Mouse (Mus musculus): ENCODE data around the gene Stim2. TPM values are rescaled to one million over a fixed set of nuclear protein-coding genes. Genes with fewer than 3 reads are reported as not detected.

Gene Stim2
- polyA plus RNA-seq, 1 experiment from 2014 or later: 29.4 TPM

- H3K36me3 ChIP-seq: no peaks in the 10 kb centered on the region
Observed at GRCm38 (mm10) chr5:53967560-53967959, 30.7 kb upstream of the Stim2 start.

DNA sequence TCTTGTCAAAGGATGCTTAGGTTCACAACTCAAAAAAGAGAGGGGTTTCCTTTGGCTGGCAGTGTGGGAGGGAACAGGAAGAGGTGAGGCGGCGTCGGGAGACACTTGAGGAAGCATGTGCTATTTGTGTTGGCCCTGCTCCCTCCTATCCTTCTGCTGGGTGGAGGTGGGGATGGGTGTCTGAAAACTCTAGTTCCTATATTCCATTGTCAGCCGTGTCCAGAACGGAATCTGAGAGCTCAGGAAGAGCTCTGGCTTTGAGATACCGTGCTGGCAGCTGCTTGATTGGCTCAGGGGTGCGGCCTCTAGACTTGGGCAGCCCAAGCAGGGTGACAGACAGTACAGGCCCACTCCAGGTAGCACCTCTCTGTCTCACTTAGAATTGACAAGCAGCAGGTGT lies 28.1 kb upstream of the Stim2 start:
- Histone ChIP-seq H3K27me3 (no peaks in the 10 kb centered on the region), H3K4me1 (replicated peaks) (no peaks in the 10 kb centered on the region), H3K27ac (replicated peaks) (no peak overlapping the region), H3K9ac (no peak overlapping the region), H3K9me3 (no peaks in the 10 kb centered on the region), H3K4me3 (no peak overlapping the region), H3K36me3 (no peaks in the 10 kb centered on the region), H3K4me2 (no peak overlapping the region)
- no peak for ATAC-seq (ENCODE audit: low FRiP score, low read depth)
- WGBS: 86% methylated on average over 7 of the region's 7 CpGs

More at GRCm38 (mm10) chr5:53967560-53967959, 30.7 kb upstream of the Stim2 start:
- Histone ChIP-seq H3K4me3 (no peak overlapping the region), H3K9me3 (no peaks in the 10 kb centered on the region), H3K4me2 (no peak overlapping the region), H3K4me1 (replicated peaks) (no peaks in the 10 kb centered on the region), H3K9ac (no peak overlapping the region), H3K27ac (replicated peaks) (no peak overlapping the region), H3K27me3 (no peaks in the 10 kb centered on the region)
- ATAC-seq (ENCODE audit: low FRiP score, low read depth): no peak
- 99% methylated on average over 2 of the region's 2 CpGs for WGBS

GRCm38 (mm10) chr5:53971201-53971600 lies 27.1 kb upstream of the Stim2 start:
- Histone ChIP-seq H3K9ac (no peak overlapping the region), H3K27ac (replicated peaks) (no peak overlapping the region), H3K9me3 (no peaks in the 10 kb centered on the region), H3K4me1 (replicated peaks) (no peaks in the 10 kb centered on the region), H3K4me3 (no peak overlapping the region), H3K4me2 (no peak overlapping the region), H3K36me3 (no peaks in the 10 kb centered on the region), H3K27me3 (no peaks in the 10 kb centered on the region)
- 78% methylated on average over 4 of the region's 4 CpGs for WGBS
- ATAC-seq (ENCODE audit: low FRiP score, low read depth): no peak

GRCm38 (mm10) chr5:53972905-53973304 lies 25.4 kb upstream of the Stim2 start:
- Histone ChIP-seq H3K9me3 (no peaks in the 10 kb centered on the region), H3K36me3 (no peaks in the 10 kb centered on the region), H3K27ac (replicated peaks) (no peak overlapping the region), H3K4me3 (no peak overlapping the region), H3K4me1 (replicated peaks) (no peaks in the 10 kb centered on the region), H3K4me2 (no peak overlapping the region), H3K27me3 (no peaks in the 10 kb centered on the region), H3K9ac (no peak overlapping the region)
- WGBS: 56% methylated on average over 4 of the region's 4 CpGs
- ATAC-seq (ENCODE audit: low FRiP score, low read depth): no peak

DNA sequence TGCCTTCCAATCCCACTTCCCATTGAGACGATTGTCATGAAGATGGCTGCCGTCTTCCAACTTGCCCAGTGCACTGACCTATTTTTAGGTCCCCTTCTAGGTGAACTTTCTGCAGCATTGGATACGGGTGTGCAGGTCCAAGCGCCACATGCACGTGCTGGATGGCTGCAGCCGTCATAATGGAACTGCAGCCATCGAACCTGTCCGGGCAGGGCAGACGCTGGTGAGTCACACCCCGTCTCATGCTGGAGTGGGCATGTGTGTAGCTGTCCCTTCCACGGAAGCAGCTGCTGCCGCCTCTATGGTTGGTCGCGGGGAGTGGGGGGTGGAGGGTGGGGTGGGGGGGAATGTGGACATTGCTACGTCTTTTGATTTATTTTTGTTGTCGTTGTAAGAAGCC lies 21.8 kb upstream of the Stim2 start:
- WGBS: 93% methylated on average over 16 of the region's 16 CpGs
- no peak overlapping the region for H3K4me2 ChIP-seq
- no peak overlapping the region for H3K9ac ChIP-seq
- no peaks in the 10 kb centered on the region for H3K4me1 ChIP-seq (replicated peaks)
- H3K4me3 ChIP-seq: no peak overlapping the region
- no peak for ATAC-seq (ENCODE audit: low FRiP score, low read depth)
- H3K36me3 ChIP-seq: no peaks in the 10 kb centered on the region
- H3K9me3 ChIP-seq: no peaks in the 10 kb centered on the region
- H3K27ac ChIP-seq (replicated peaks): no peak overlapping the region
- no peaks in the 10 kb centered on the region for H3K27me3 ChIP-seq

DNA sequence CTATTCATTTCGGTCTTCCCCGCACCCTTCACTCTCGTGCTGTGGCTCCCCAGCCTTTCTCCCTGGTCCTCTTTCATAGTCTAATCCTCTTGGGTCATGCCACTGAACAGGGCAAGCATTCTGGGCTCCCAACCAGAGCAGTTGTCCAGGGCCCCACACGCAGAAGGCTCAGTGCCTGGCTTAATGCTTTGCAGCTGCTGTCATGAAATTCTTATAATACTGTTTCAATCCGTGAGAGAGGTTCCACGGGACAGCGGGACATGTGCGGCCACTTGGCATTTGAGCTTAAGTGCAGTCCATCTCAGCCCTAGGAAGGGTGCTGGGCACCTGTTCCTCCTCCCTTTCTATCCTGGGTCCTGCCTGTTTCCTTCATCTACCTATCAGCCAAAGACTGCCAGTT lies 21.2 kb upstream of the Stim2 start:
- 83% methylated on average over 8 of the region's 8 CpGs for WGBS
- ATAC-seq (ENCODE audit: low FRiP score, low read depth): no peak

DNA sequence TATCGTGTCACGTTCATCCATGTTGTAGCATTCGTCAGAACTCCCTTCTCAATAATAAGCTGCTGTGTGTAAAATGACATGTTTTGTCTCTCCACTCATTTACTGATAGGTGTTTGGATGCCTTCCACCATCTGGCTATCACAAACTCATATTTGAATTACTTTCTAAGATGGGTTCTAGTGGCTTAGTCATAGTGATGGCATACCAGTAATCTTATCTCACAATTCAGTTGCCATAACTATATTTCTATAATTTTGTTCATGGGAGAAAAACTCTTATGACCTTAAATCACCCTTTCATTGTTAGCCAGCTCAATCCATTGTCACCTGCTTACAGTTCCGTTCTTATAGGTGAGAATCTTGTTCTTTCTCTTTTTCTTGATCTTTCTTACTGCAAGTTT lies 14.9 kb upstream of the Stim2 start:
- no peaks in the 10 kb centered on the region for H3K27me3 ChIP-seq
- H3K9me3 ChIP-seq: no peaks in the 10 kb centered on the region
- no peak overlapping the region for H3K4me2 ChIP-seq
- no peak overlapping the region for H3K9ac ChIP-seq
- no peak overlapping the region for H3K27ac ChIP-seq (replicated peaks)
- WGBS: 92% methylated on average over 4 of the region's 4 CpGs
- H3K4me3 ChIP-seq: no peak overlapping the region
- H3K4me1 ChIP-seq (replicated peaks): no peaks in the 10 kb centered on the region
- no peak for ATAC-seq (ENCODE audit: low FRiP score, low read depth)
- no peaks in the 10 kb centered on the region for H3K36me3 ChIP-seq

More for the DNA sequence above, 21.2 kb upstream of the Stim2 start:
- Histone ChIP-seq H3K9ac (no peak overlapping the region), H3K4me2 (no peak overlapping the region), H3K4me3 (no peak overlapping the region), H3K9me3 (no peaks in the 10 kb centered on the region), H3K27me3 (no peaks in the 10 kb centered on the region), H3K36me3 (no peaks in the 10 kb centered on the region), H3K27ac (replicated peaks) (no peak overlapping the region), H3K4me1 (replicated peaks) (no peaks in the 10 kb centered on the region)

DNA sequence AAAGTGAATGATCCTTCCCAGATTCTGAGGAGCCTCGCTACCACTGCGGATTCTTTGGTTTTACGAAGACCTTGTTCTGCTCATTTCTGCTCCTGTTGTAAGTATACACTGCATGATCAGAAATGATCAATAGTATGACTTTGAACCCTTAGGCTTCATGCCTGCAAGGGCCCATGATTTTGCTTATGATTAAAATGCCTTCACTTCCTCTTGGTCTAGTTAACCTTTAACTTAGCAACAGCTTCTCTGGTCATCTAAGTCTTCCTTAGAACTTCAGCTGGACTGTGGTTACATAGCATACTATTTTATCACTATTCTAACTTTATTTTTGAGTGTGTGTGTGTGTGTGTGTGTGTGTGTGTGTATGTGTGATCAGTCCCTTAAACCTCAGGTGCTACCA lies 12.7 kb upstream of the Stim2 start:
- Histone ChIP-seq H3K27me3 (no peaks in the 10 kb centered on the region), H3K27ac (replicated peaks) (no peak overlapping the region), H3K9ac (no peak overlapping the region), H3K4me1 (replicated peaks) (no peaks in the 10 kb centered on the region), H3K36me3 (no peaks in the 10 kb centered on the region), H3K9me3 (no peaks in the 10 kb centered on the region), H3K4me3 (no peak overlapping the region), H3K4me2 (no peak overlapping the region)
- ATAC-seq (ENCODE audit: low FRiP score, low read depth): no peak
- 96% methylated on average over 3 of the region's 3 CpGs for WGBS

- H3K4me2 ChIP-seq: no peak overlapping the region
- no peaks in the 10 kb centered on the region for H3K36me3 ChIP-seq
- ATAC-seq (ENCODE audit: low FRiP score, low read depth): no peak
- H3K27ac ChIP-seq (replicated peaks): no peak overlapping the region
- no peak overlapping the region for H3K9ac ChIP-seq
- WGBS: 74% methylated on average over 1 of the region's 1 CpGs
- no peaks in the 10 kb centered on the region for H3K27me3 ChIP-seq
- no peak overlapping the region for H3K4me3 ChIP-seq
- H3K4me1 ChIP-seq (replicated peaks): no peaks in the 10 kb centered on the region
- H3K9me3 ChIP-seq: no peaks in the 10 kb centered on the region
Observed at GRCm38 (mm10) chr5:53987496-53987895, 10.8 kb upstream of the Stim2 start.

DNA sequence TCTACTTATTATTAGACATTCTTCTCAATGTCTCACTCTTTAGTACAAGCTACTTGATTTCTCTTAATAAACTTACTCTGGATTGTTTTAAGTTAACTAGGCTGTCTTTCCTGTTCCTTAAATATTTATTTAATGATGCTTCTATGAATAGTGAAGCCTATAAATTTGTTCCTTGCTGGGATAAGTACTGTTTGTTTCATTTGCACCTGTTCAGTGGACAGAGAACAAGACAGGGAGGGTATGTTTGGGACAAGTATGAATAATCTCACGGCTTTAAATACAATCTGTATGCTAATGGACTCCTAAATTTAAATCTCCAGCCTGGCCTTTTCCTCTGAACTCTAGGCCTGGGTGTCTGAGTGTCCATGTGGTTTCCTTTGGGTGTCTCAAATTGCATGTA lies 10.2 kb upstream of the Stim2 start:
- no peak overlapping the region for H3K9ac ChIP-seq
- ATAC-seq (ENCODE audit: low FRiP score, low read depth): no peak
- no peaks in the 10 kb centered on the region for H3K36me3 ChIP-seq
- H3K27ac ChIP-seq (replicated peaks): no peak overlapping the region
- no peak overlapping the region for H3K4me2 ChIP-seq
- no peaks in the 10 kb centered on the region for H3K27me3 ChIP-seq
- no peaks in the 10 kb centered on the region for H3K4me1 ChIP-seq (replicated peaks)
- 78% methylated on average over 1 of the region's 1 CpGs for WGBS
- H3K4me3 ChIP-seq: no peak overlapping the region
- no peaks in the 10 kb centered on the region for H3K9me3 ChIP-seq

- peaks cover 15% of the 10 kb centered on the region; the same call in 1 of the 2 replicates for H3K4me1 ChIP-seq (replicated peaks)
- no peaks in the 10 kb centered on the region for H3K9me3 ChIP-seq
- H3K36me3 ChIP-seq: no peaks in the 10 kb centered on the region
- H3K4me3 ChIP-seq: no peak overlapping the region
- H3K27me3 ChIP-seq: no peaks in the 10 kb centered on the region
- WGBS: 50% methylated on average over 7 of the region's 7 CpGs
- H3K27ac ChIP-seq (replicated peaks): no peak overlapping the region
- no peak overlapping the region for H3K4me2 ChIP-seq
- no peak for ATAC-seq (ENCODE audit: low FRiP score, low read depth)
- no peak overlapping the region for H3K9ac ChIP-seq
Observed at GRCm38 (mm10) chr5:53992616-53993015, 5.7 kb upstream of the Stim2 start.

DNA sequence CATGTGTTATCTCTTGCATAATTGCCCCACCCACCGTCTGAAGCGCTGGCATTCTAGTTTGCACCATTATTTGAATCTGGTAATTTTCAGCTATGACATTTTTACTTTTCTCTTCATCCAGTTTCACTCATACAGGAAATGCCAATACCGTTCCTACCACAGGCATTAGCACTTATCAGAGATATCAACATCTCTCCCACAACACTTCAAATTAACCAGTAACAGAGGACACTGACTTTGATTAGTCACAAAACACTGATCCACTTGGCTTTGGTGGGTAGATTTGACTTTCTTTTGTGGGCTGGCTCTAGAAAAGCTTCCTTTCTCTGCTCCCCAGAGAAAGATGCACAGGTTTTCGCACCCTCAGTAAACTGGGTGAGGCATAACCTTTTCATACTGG lies 3.7 kb upstream of the Stim2 start:
- H3K4me2 ChIP-seq: peak overlapping the region; percentile 92

DNA sequence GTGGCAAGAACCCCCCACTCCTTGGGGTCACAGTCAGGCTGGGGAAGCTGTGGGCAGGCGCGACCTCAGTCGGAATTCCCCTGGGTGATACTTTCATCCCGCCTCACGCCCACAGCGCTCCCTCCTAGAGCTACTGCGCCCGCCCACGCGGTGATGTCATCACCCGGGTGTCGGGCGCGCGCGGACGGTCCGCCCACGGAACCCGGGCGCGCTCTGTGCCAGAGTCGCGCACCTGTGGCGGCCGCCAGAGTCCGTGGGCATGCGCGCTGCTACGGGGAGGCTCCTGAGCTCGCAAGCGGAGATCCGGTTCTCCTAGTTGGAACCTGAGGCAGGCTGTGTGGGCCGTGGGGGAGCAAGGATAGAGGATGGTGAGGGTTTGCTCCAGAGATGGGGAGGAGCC lies 3.0 kb upstream of the Stim2 start:
- peaks cover 30% of the 10 kb centered on the region for H3K4me1 ChIP-seq (replicated peaks)
- peak overlapping the region; percentile 35; the same call in 1 of the 2 replicates for H3K27ac ChIP-seq (replicated peaks)
- no peaks in the 10 kb centered on the region for H3K9me3 ChIP-seq
- H3K4me3 ChIP-seq: peak overlapping the region; percentile 52
- peak overlapping the region; percentile 43 for H3K9ac ChIP-seq
- peak; percentile 55 for ATAC-seq (ENCODE audit: low FRiP score, low read depth)
- no peaks in the 10 kb centered on the region for H3K36me3 ChIP-seq
- H3K27me3 ChIP-seq: no peaks in the 10 kb centered on the region
- WGBS: 1% methylated on average over 34 of the region's 34 CpGs
- H3K4me2 ChIP-seq: peak overlapping the region; percentile 92

More for the DNA sequence above, 3.7 kb upstream of the Stim2 start:
- no peak overlapping the region for H3K27ac ChIP-seq (replicated peaks)
- no peak for ATAC-seq (ENCODE audit: low FRiP score, low read depth)
- no peaks in the 10 kb centered on the region for H3K9me3 ChIP-seq
- no peaks in the 10 kb centered on the region for H3K27me3 ChIP-seq
- peaks cover 22% of the 10 kb centered on the region; the same call in 1 of the 2 replicates for H3K4me1 ChIP-seq (replicated peaks)
- H3K4me3 ChIP-seq: no peak overlapping the region
- 89% methylated on average over 4 of the region's 4 CpGs for WGBS
- no peak overlapping the region for H3K9ac ChIP-seq
- no peaks in the 10 kb centered on the region for H3K36me3 ChIP-seq
